Mouse (Mus musculus) liver, adult 2 months (tissue): ENCODE results near the gene Olfr218.

ENCODE experiments used
- CTCF ChIP-seq: fragments of 200-500 bp; IDR thresholded peaks from 2 replicates; pipeline ENCODE4 v1.5.1; 2011; ENCODE audit warnings: low read depth, low read length, control low read depth
- POLR2A ChIP-seq: fragments of 200-500 bp; IDR thresholded peaks from 2 replicates; pipeline ENCODE4 v1.6.1; 2011; ENCODE audit warnings: low read length, control low read depth; ENCODE audit not compliant: insufficient read depth; ENCODE audit errors: extremely low read depth

- TF ChIP-seq POLR2A (no peak), CTCF (no peak)
These were observed 23.3 kb upstream of the Olfr218 start for GRCm38 (mm10) chr1:173174154-173174842.
